Mouse (Mus musculus) natural killer cell, adult 2 months (primary cell): ENCODE data around the gene Cep131.

Experiments
- DNase-seq, 2 experiments: peaks; one replicate each; pipeline ENCODE4 v3.0.0; 2022; ENCODE audit warnings: low spot score in 2 of 2

Gene Cep131

GRCm38 (mm10) chr11:120028319-120029092 lies 58.1 kb downstream of the Cep131 start:
- DNase-seq: no peak

GRCm38 (mm10) chr11:120026941-120027340 lies 59.7 kb downstream of the Cep131 start:
- no peak for DNase-seq

- no peak for DNase-seq
Measured at GRCm38 (mm10) chr11:120022841-120023240, 63.8 kb downstream of the Cep131 start.

DNA sequence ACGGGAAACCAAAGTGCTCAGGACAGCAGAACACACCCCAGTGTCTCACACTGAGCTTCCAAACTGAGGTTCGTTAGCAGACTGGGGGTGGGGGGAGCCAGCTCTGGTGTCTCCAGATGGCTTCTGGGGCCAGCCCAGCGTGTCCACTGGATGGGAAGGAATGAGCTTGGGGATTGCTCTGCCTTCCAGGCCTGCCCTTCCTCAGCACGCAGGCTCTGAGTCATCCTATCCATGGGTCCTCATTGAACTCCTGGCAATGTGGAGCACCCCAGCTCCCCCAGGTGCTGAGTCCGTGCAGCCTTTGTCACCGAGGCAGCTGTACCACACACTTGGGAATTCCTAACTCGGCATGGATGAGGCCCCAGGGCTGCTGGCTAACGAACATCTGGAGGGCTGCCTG lies 64.4 kb downstream of the Cep131 start:
- no peak for DNase-seq

DNA sequence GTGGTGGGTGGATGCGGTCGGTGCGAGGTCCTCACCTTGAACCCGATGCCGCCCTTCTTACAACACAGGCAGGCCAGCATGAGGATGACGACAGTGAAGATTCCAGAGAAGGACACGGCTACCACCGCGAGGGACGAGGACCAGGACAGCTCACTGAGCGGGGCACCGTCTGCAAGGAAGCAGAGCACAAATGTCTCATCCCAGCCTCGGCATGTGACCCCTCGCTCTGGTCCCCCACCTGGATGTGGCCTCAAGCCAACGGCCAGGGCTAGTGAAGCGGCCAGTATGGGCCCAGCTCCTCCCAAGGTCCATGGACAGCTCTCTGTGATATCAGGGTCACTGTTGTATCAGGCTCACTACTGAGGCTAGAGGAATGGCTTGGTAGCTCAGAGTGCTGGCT lies 65.3 kb downstream of the Cep131 start:
- DNase-seq: no peak

DNA sequence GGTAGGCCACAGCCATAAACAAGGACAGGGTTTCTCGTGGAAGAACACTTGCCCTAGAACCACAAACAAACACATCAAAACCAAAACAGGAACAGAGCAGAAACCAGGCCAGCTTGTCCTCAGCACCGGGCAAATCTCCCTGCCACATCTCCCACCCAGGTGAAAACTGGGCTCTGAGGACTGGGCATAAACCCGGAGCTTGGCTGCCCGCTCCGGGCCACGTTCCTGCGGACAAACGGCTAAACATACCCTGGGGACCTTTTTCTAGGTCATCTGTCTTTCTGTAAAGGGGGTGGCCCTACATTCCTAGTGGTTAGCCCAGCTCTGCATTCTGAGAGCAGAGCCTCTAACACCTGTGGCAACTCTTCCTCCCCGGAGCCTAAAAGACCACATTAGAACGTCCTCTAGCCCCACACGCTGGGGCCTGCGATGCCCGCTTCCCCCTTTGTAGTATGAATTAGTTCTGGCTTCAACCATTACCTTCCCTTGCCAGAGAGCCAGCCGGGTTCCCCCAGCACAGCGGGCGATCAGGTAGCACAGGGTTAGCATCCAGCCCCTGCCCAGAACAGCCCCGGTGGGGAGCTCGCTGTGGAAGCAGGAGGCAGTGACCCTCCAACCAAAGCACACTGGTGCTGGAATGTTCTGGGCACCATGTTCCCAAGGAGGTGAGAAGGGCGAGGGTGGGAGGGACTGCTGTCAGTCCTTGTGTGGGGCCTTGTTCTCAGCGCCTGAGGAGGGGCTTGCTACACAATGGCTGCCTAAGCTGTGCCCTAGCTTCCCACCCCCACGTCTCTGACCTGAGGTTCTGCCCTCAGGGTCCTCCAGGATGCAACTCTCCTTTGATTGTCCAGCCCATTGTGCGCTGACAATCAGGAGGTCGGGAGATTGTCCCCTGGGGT lies 66.8 kb downstream of the Cep131 start:
- DNase-seq: no peak

DNA sequence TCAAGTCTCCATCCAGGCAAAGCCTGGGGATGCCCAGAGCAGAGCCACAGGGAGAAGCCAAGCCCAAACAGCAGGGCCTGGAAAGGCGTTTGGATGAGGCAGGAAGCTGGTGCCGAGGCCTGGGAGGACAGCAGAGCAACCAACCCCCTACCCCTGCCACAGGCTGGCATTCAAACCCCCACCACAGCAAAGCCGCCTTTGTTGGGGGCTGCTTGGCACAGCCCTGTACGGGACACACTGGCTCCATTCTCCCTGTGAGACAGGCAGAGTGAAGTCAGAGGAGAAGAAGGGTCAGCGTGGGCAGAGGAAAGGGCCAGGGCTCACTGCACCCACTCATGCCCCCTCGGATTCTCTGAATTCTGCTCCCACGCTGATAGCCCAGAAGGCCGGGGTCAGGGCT lies 69.6 kb downstream of the Cep131 start:
- no peak for DNase-seq

DNA sequence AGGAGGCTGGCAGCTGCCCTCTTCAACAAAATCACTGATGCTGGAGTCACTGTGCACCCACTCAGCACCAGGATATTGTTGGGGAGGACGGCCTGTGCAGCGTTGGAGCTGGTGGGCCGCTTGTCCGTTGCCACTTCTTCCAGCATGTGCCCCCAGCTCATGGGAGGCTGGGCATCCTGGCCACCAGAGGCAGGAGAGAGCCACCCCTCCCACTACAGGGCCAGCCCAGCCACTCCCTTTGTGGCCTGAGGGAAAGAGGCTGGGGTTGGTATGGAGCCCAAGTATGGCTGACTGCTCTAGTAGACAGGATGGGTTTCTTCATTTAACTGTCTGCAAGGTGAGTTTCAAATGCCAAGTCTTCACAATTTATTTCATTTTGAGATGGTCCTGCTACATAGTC lies 71.9 kb downstream of the Cep131 start:
- DNase-seq: no peak
